Mouse (Mus musculus): ENCODE data around the gene Negr1. TPM values are rescaled to one million over a fixed set of nuclear protein-coding genes. Genes with fewer than 3 reads are reported as not detected.
"Not testable (repeated sequence)": the region's sequence is repeated elsewhere in the genome, so short reads cannot be mapped to it uniquely, and the experiment has no call there.

Gene Negr1
- total RNA-seq, 1 experiment: 0.31 TPM

DNA sequence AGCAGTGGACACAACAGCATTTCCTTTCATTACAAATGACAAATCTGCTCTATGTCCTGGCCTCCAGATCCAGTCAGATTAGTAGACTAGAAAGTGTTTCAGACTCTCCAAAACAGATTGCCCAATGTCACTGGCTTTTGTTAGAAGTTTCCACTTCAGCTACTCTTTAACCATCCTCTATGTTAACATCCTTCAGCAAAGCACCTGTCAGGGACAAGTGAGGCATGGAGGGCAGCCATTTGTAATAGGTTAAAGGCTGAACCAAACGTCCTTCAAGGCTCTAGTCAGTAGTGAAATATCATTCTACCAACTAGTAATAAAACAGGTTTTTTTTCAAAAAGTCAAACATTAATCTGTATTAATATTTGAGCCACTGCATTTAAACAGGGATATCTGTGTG is 475.0 kb downstream of the Negr1 start:
- Histone ChIP-seq H3K4me1 (ENCODE audit: control insufficient read depth in 2 of 2, insufficient read depth in 2 of 2, low read length in 2 of 2, poor library complexity in 1 of 2) (no peaks in the 10 kb centered on the region), H3K4me3 (ENCODE audit: insufficient read depth in 1 of 2, low read depth in 1 of 2, low read length in 2 of 2, poor library complexity in 1 of 2, severe bottlenecking in 1 of 2) (no peak overlapping the region), H3K27ac (ENCODE audit: insufficient read depth, low read depth, low read length, poor library complexity, severe bottlenecking) (no peak overlapping the region), H3K9me3 (ENCODE audit: control insufficient read depth, insufficient read depth, low read depth, low read length) (no peaks in the 10 kb centered on the region), H3K36me3 (ENCODE audit: control insufficient read depth, insufficient read depth, low read length, poor library complexity, severe bottlenecking) (no peaks in the 10 kb centered on the region), H3K9ac (ENCODE audit: insufficient read depth, low read depth, low read length, poor library complexity, severe bottlenecking) (no peak overlapping the region)
- DNase-seq (ENCODE audit: low read depth, low spot score): no peak
- in situ Hi-C loops (cut with MboI; ENCODE audit: low sequenced_read_pairs in 2 of 2, unreplicated experiment in 2 of 2): no loop called here
- no peak for TF ChIP-seq ZNF384 (IDR thresholded peaks at IDR 0.05; ENCODE audit: low read depth, low read length)
- no peak for TF ChIP-seq MAFK (IDR thresholded peaks at IDR 0.05; ENCODE audit: insufficient read depth, low read depth, low read length)
- TF ChIP-seq CHD2 (IDR thresholded peaks at IDR 0.05; ENCODE audit: low read depth, low read length): no peak

- no peak overlapping the region for H3K4me3 ChIP-seq (ENCODE audit: insufficient read depth in 1 of 2, low read depth in 1 of 2, low read length in 2 of 2, poor library complexity in 1 of 2, severe bottlenecking in 1 of 2)
- in situ Hi-C loops (cut with MboI; ENCODE audit: low sequenced_read_pairs in 2 of 2, unreplicated experiment in 2 of 2): no loop called here
- H3K36me3 ChIP-seq (ENCODE audit: control insufficient read depth, insufficient read depth, low read length, poor library complexity, severe bottlenecking): no peaks in the 10 kb centered on the region
- no peak for DNase-seq (ENCODE audit: low read depth, low spot score)
- H3K27ac ChIP-seq (ENCODE audit: insufficient read depth, low read depth, low read length, poor library complexity, severe bottlenecking): no peak overlapping the region
- H3K9me3 ChIP-seq (ENCODE audit: control insufficient read depth, insufficient read depth, low read depth, low read length): no peaks in the 10 kb centered on the region
- no peaks in the 10 kb centered on the region for H3K4me1 ChIP-seq (ENCODE audit: control insufficient read depth in 2 of 2, insufficient read depth in 2 of 2, low read length in 2 of 2, poor library complexity in 1 of 2)
- no peak overlapping the region for H3K9ac ChIP-seq (ENCODE audit: insufficient read depth, low read depth, low read length, poor library complexity, severe bottlenecking)
- no peak for TF ChIP-seq ZNF384 (IDR thresholded peaks at IDR 0.05; ENCODE audit: low read depth, low read length)
- TF ChIP-seq CHD2 (IDR thresholded peaks at IDR 0.05; ENCODE audit: low read depth, low read length): no peak
Measured at GRCm38 (mm10) chr3:157040619-157041018, 479.0 kb downstream of the Negr1 start.

GRCm38 (mm10) chr3:157044565-157044964 is 483.0 kb downstream of the Negr1 start:
- H3K4me3 ChIP-seq (ENCODE audit: insufficient read depth in 1 of 2, low read depth in 1 of 2, low read length in 2 of 2, poor library complexity in 1 of 2, severe bottlenecking in 1 of 2): no peak overlapping the region
- TF ChIP-seq CHD2 (IDR thresholded peaks at IDR 0.05; ENCODE audit: low read depth, low read length) (no peak), ZNF384 (IDR thresholded peaks at IDR 0.05; ENCODE audit: low read depth, low read length) (no peak), ZC3H11A (IDR thresholded peaks at IDR 0.05; ENCODE audit: borderline replicate concordance, low read depth, low read length) (no peak), MAFK (IDR thresholded peaks at IDR 0.05; ENCODE audit: insufficient read depth, low read depth, low read length) (no peak), HCFC1 (IDR thresholded peaks at IDR 0.05; ENCODE audit: borderline replicate concordance, insufficient read depth, low read length) (no peak)
- no peaks in the 10 kb centered on the region for H3K4me1 ChIP-seq (ENCODE audit: control insufficient read depth in 2 of 2, insufficient read depth in 2 of 2, low read length in 2 of 2, poor library complexity in 1 of 2)
- no peaks in the 10 kb centered on the region for H3K9me3 ChIP-seq (ENCODE audit: control insufficient read depth, insufficient read depth, low read depth, low read length)
- no peak for DNase-seq (ENCODE audit: low read depth, low spot score)
- H3K27ac ChIP-seq (ENCODE audit: insufficient read depth, low read depth, low read length, poor library complexity, severe bottlenecking): no peak overlapping the region
- no peak overlapping the region for H3K9ac ChIP-seq (ENCODE audit: insufficient read depth, low read depth, low read length, poor library complexity, severe bottlenecking)
- in situ Hi-C loops (cut with MboI; ENCODE audit: low sequenced_read_pairs in 2 of 2, unreplicated experiment in 2 of 2): no loop called here
- H3K36me3 ChIP-seq (ENCODE audit: control insufficient read depth, insufficient read depth, low read length, poor library complexity, severe bottlenecking): no peaks in the 10 kb centered on the region

DNA sequence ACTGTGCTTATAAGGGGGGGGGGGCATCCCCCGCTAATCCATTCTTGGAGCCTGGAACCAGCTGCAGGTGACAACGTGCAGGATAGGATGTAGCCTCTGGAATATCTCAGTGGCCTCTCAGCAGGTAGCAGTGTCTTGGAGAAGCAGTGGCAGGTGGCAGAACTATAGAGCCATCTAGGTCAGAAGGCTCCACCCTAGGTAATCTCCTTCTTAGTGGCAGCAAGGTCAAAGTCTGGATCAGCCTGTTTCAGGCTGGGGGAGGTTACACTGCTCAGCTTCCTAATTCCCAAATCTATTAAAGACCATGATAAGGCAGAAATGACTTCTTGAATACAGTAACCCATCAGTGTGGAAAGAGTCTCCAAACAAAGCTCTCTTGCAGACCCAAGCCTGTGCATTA is 502.8 kb downstream of the Negr1 start:
- H3K4me3 ChIP-seq (ENCODE audit: insufficient read depth in 1 of 2, low read depth in 1 of 2, low read length in 2 of 2, poor library complexity in 1 of 2, severe bottlenecking in 1 of 2); in situ Hi-C loops (cut with MboI; ENCODE audit: low sequenced_read_pairs in 2 of 2, unreplicated experiment in 2 of 2); H3K9ac ChIP-seq (ENCODE audit: insufficient read depth, low read depth, low read length, poor library complexity, severe bottlenecking); H3K27ac ChIP-seq (ENCODE audit: insufficient read depth, low read depth, low read length, poor library complexity, severe bottlenecking); H3K36me3 ChIP-seq (ENCODE audit: control insufficient read depth, insufficient read depth, low read length, poor library complexity, severe bottlenecking); H3K4me1 ChIP-seq (ENCODE audit: control insufficient read depth in 2 of 2, insufficient read depth in 2 of 2, low read length in 2 of 2, poor library complexity in 1 of 2); DNase-seq (ENCODE audit: low read depth, low spot score); H3K9me3 ChIP-seq (ENCODE audit: control insufficient read depth, insufficient read depth, low read depth, low read length): not testable (repeated sequence)

- H3K4me3 ChIP-seq (ENCODE audit: insufficient read depth in 1 of 2, low read depth in 1 of 2, low read length in 2 of 2, poor library complexity in 1 of 2, severe bottlenecking in 1 of 2): no peak overlapping the region
- H3K36me3 ChIP-seq (ENCODE audit: control insufficient read depth, insufficient read depth, low read length, poor library complexity, severe bottlenecking): no peaks in the 10 kb centered on the region
- H3K27ac ChIP-seq (ENCODE audit: insufficient read depth, low read depth, low read length, poor library complexity, severe bottlenecking): no peak overlapping the region
- in situ Hi-C loops (cut with MboI; ENCODE audit: low sequenced_read_pairs in 2 of 2, unreplicated experiment in 2 of 2): no loop called here
- no peaks in the 10 kb centered on the region for H3K9me3 ChIP-seq (ENCODE audit: control insufficient read depth, insufficient read depth, low read depth, low read length)
- DNase-seq (ENCODE audit: low read depth, low spot score): no peak
- TF ChIP-seq CHD2 (IDR thresholded peaks at IDR 0.05; ENCODE audit: low read depth, low read length) (no peak), ZNF384 (IDR thresholded peaks at IDR 0.05; ENCODE audit: low read depth, low read length) (no peak), ZC3H11A (IDR thresholded peaks at IDR 0.05; ENCODE audit: borderline replicate concordance, low read depth, low read length) (no peak), HCFC1 (IDR thresholded peaks at IDR 0.05; ENCODE audit: borderline replicate concordance, insufficient read depth, low read length) (no peak), MAFK (IDR thresholded peaks at IDR 0.05; ENCODE audit: insufficient read depth, low read depth, low read length) (no peak)
- no peak overlapping the region for H3K9ac ChIP-seq (ENCODE audit: insufficient read depth, low read depth, low read length, poor library complexity, severe bottlenecking)
- H3K4me1 ChIP-seq (ENCODE audit: control insufficient read depth in 2 of 2, insufficient read depth in 2 of 2, low read length in 2 of 2, poor library complexity in 1 of 2): no peaks in the 10 kb centered on the region
Measured at GRCm38 (mm10) chr3:157066331-157066730, 504.7 kb downstream of the Negr1 start.

All from ES-E14 (cell line).